Mouse (Mus musculus) right cerebral cortex, postnatal 10 days (tissue): ENCODE measurements at regions not wholly inside any gene's neighbourhood (a gene's known extent, or its start where the extent isn't known, plus 50 kb on each side); places are given as distances from the start of the nearest gene placed in this dataset.
A peak's percentile ranks its signal among the peaks of the same experiment; 100 is the strongest.

Experiments used
- DNase-seq, 2 experiments: peaks; one replicate each; pipeline ENCODE4 v3.0.0; 2021; ENCODE audit warnings: low spot score in 2 of 2

DNA sequence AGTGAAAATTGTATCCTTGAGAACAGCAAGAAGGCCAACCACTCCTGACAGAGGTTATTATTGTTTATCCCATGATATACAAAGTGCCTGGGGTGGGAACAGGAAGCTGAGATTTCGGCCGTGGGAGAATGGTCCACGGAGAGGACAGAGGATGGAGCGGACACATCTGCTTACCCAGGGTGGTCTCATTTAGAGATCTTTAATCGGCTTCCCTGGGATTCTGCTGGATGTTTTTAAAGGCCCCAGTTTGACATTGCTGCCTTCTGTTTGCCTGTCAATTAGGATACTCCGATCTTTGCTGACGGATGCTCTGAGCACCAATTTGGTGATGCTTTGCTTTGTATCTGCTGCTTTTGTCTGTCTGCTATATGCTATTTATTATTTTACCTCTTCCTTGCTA, 803.5 kb downstream of the Tmem132b start:
- DNase-seq = no peak

DNA sequence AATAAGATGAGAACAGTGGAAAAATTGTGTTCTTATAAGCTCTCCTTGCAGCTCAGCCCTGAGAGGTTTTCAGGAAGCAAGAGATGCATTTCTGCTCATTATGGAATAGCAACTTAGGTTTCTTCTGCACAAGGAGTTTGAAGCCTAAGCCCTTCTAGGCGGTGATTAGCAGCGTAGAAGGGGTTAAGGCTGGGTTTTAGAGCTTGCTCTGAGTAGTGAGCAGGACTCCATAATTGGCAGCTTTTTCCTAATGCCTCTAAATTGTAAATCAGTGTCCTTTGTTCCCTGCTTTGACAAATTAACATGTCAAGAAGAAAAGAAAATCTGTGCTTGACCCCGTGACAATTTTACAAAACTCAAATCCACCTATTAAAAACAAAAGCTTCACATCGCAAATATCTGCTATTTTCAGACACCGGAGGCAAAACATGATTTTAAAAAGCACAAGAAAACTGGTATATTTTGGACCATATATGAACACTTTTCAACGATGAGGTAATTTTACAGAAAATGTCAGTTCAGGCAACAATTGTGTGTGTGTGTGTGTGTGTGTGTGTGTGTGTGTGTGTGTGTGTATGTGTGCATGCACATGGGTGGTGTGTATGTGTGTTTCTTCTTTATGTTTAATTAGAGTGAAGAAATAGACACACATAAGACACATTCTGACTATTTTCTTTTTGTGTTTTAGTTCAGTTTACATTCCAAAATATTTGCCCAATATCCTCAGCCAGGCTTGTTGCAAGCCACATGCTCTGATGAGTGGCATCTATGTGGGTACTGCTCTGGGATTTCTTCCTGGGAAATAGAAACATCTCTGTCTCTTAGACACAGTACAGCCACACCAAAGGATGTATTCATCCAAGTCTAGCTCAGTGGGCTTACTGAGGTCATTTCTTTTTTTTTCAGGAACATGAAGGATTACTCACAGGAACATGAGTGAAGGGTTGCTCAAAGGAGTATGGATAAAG, 804.3 kb downstream of the Tmem132b start:
- DNase-seq = no peak

DNA sequence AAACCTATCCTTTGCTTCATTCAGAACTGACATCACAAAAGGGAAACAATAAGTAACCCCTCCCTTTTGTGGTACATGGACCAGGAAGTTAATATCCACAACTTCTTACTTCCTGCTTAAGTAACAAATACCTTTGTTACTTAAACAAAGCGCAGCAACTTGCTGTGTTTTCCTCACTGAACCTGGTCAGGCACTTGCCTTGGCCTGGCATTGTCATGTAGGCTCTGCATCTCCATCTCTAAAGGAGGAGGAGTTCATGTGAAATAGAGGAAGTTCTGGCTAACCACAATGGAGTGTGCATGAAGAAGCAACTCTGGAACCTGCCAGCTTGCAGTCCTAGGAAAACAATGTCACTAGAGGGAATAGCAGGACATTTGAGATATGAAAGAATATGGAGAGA, 806.3 kb downstream of the Tmem132b start:
- no peak for DNase-seq

DNA sequence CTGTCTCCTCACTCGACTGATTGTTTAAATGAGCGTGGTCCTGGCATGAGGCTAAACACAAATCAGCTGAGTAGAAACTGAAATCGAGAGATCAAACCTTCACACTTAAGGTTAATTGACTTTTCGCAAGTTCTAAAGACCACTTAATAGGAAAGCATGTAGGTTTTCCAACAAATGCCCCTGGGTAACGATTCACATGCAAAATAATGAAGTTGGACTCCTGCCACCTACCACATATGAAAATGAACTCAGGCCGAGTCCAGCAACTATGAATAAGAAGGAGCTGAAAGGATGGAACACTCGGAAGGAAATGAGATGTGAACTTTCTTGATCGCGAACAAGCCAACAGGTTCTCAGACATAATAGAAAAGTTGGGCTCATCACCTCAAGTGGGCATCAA, 812.0 kb downstream of the Tmem132b start:
- no peak for DNase-seq

DNA sequence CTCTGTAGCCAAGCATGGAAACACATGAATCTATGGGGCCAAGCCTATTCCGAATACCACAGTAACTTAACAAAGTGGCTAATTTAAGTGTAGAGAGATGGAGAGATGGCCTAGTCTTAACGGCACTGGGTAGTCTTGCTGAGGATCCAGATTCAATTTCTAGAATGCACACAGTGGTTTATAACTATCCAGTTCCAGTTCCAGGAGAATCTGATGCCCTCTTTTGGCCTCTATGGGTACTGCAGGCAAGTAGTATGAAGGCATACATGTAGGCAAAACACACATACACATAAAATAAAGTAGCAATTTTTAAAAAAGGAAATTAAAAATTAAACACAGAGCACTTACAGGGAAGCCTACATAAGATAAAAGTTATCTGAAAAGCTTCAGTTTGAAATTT, 819.4 kb downstream of the Tmem132b start:
- no peak for DNase-seq

DNA sequence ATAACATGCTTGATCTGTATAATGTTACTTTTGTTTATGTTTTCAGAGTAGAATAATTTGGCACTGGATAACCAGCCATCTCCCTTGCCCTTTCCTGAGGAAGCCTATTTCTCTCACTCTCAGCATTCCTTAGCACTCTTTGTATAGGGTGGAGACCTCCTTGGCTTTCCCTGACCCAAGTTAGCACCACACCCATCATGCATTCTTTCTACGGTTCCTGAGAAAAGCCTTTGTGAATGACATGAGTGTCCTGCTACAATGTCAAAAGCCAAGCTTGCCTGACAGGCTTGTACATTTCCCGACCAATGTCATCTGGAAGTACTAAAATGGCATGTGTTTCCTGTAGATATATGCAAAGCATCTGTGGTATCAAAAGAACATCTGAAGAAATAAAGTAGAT, 837.9 kb downstream of the Tmem132b start:
- DNase-seq = no peak

DNA sequence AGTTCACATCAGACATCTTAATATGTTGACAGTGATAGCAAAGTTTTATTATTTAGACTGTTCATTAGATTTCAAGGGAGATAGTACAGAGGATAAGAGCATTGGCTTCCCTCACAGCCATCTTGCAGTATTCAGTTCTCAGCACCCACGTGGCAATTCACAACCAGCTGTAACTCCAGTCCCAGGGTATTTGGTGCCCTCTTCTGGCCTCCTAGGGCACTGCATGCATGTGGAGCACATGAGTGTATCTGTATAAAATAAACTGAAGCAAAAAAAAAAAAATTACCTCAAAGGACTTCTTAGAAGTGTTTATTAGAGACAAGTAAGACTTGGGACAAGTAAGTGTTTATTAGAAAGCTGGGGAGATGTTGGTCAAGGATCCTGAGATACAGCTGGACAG, 849.3 kb upstream of the Tmem132c start:
- DNase-seq = no peak

DNA sequence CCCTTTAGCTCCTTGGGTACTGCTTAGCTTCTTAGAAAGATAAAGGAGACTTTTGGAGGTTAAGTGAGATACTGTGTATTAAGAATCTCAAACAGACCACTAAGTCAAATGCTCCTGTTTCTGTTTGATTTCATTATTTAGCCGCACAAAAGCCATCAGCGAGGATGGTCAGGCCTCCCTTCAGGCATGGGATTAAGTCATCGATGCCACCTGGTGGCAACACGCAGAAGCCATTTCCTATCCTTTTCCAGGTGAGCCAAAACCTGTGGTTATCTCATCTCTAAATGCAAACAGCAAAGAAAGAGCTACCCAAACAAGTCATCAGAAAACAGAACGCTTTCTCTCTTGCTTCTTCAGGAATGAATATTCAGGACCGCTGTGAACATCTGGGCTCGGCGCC, 846.3 kb upstream of the Tmem132c start:
- peak; percentile 29 to 48 for DNase-seq

DNA sequence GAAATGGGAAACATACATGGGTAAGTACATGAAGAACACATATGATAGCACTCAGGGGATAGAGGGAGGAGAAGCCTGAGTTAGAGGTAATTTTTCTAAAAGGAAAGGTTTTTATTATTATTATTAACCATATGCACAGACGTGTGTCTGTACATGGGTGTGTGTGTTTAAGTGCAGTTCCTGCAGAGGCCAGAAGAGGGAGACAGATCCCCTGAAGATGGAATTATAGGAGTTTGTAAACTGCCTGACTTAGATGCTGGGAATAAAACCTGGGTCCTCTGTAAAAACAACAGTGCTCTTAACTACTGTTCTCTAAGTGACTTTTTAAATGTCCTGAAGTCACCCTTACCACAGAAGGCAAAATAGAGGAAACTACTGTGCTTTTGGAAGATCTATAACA, 809.9 kb upstream of the Tmem132c start:
- no peak for DNase-seq

DNA sequence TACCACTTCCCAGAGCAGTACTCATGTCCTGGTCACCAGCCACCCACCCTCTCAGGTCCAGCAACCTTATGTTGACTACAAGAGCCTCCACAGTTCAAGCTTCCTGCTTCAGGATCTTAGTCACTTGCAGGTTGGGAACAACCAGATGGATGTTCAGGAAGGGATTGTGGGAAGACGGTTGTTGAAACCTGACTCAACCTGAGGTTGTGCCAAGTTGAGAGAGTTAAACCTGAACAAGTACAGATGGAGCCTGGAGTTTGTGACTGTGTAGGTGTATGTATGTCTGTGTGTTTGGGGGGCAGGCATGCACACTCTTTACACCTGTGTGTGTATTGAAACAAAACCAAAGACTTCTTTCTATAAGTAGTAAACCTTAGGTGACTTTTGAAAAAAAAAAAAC, 802.9 kb upstream of the Tmem132c start:
- no peak for DNase-seq

DNA sequence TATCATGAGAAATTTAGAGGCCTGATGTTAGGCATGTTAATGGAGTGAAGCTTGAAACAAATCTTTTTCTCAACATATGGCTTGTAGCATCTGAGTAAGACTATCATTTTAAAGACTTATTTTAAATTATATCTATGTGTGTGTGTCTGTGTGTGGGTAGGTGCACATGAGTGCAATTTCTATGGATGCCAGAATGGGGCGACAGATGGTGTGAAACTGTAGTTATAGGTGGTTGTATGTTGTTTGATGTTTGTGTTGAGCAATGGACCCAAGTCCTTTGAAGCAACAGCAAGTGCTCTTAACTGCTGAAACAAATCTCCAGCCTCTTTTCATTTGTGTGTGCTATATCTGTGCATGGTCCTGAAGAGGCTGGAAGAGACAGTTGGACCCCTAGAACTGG, 801.1 kb upstream of the Tmem132c start:
- peak; percentile 25 to 40 for DNase-seq

DNA sequence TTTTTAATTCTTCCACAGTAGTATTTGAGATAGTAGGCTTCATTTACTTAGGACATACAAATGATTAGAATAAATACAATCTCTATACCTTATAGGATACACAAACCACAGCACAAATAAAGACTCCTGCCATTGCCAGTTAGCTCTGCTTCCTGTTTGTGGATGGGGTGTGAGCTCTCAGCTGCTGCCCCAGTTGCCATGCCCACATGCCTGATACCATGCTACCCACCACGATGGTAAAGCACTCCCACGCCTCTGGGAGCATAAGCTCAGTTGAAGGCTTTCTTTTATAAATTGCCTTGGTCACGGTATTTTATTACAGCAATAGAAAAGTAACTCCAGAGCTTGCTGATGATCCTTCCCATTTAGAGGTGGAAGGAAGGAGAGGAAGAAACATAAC, 765.8 kb upstream of the Tmem132c start:
- DNase-seq = no peak

DNA sequence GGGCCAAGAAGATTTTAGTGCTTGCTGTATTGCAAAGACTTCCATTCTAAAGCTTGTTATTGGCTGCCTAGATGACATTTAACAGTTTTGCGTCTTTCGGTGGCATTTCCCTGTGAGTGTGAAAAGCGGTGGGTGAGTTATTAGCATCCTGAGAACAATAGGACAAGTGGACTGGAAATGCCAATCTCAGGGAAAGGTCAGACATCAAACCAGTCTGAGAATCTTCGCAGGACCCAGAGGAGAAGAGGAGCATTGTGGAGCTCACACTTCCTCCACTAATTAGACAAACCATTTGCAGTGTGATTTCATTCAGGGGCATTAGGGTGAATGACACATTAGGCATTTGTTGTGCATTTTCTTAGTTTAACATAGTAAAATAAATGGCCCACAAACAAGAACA, 719.5 kb upstream of the Tmem132c start:
- DNase-seq = no peak

DNA sequence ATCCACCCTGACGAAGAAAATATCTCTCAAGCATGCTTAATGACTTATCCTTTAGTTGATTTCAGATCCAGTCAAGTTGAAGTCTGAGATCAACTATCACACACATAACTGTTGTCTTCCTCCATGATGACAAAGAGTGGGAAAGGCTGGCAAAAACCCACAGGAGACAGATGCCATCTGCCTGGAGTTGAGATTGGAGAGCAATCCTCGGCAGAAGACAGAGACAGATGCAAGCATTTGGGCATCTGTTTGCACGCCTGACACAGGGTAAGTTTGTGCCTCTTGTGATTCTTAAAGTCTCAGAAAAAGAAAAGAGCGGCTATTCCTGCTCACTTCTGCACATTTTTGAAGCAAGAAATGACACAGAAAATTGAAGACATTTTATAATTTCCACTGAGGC, 715.7 kb upstream of the Tmem132c start:
- DNase-seq = peak; percentile 60 to 72

DNA sequence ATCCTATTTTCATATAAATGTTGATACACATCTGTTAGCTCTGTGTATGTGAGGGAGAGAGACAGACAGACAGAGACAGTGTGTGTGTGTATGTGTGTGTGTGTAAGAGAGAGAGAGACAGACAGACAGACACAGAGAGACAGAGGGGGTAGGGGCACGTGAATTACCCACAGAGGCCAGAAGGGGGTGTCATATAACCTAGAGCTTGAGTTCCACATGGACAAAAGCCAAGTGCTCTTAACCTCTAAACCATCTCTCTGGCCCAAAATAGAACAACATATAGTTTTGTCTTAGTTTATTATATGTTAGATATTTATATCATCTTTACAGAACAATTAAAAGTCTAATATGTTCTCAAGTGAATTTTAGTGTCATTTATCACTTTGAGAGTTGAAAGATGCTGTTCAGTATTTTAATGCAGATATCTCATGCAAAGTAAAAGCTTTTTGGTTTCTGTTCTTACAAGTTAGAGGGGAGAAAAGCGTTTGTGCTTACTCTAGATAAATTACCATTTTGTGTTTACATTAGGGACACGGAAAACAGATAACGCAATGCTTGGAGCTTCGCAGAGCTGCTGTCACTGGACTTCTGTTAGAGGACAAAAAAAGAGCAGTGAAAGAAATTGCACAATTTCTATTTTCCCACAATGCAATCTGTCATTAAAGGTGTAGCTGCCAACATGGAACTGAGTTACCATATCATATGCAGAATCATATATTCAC, 710.6 kb upstream of the Tmem132c start:
- no peak for DNase-seq

DNA sequence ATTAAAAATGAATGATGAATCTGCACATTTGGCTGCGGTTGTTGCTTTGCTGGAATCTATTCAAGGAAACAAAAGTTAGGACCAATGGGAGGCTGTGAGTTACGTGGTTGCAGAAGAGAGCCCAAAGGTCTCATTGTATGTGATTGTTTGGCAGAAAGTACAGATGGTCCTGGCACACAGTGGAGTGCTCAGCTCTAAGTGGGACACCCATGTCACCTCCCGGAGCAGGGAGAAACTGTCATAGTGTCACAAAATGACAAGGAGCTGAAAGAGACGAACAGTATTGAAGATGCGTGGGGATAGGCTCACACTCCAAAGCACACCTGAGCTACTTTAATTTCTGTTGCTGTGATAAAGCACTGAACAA, 710.1 kb upstream of the Tmem132c start:
- no peak for DNase-seq

DNA sequence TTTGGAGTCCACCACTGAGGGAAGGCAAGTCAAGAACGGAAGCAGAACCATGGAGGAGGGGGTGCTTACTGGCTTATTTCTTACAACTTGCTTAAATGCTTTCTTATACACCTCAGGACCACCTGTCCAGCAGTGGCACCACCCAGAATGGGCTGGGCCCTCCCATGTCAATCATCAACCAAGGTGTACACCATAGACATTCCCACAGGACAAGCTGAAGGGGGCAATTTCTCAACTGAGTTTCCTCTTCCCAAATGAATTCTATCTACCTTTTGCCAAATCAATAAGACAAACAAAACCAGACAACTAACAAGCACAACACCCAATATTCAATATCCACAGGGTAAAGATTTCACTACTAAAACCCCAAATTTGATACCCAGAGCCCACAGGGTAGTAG, 709.6 kb upstream of the Tmem132c start:
- no peak for DNase-seq

DNA sequence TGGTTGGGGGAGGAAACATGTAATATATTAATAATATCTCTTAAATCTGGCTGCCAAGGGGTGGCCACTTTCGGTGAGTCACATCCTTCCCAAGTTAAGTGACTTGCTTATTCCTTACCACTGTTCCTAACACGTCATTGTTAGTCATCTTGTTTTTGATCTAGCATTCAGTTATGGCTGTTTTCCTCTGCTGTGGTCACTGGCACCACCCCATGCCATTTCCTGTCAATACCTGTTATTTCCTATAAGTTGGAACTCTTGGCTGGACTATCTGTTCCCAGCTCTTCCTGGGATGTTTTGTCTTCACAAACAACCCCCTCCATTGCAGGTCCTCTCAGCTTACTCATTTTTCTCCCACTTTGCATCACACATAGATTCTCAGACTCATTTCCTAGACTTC, 703.5 kb upstream of the Tmem132c start:
- DNase-seq = no peak

DNA sequence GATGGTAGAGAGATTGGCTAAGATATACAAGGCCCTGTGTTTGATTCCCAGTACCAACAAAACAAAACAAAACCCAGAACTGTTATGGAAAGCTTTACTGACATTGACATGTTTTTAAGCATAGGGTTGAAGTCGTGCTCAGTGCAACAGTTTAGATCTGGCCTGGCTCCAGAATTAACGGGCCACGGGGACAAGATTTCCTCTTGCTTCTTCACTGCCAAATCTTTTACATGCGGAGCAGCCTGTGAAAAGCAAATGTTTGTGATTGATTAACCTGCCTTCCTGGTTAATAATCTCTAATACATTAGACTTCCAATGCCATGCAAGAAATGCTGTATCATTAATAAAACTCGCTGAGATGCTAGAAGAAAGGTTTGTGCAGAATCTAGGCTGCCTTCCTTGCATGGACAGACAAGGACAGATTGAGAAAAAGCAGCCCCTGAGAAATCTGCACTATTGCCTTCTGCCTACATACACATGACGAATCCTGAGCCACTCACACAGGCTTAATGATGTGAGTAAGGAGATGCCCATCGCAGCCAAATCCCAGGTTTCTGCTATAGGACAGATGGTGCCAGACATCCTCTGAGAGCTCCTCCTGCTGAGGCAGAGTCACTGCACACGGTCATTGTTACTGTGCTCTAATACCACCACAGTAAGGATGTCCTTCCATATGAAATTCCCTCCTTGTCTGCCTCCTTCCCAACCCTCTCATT, 697.2 kb upstream of the Tmem132c start:
- DNase-seq = no peak

DNA sequence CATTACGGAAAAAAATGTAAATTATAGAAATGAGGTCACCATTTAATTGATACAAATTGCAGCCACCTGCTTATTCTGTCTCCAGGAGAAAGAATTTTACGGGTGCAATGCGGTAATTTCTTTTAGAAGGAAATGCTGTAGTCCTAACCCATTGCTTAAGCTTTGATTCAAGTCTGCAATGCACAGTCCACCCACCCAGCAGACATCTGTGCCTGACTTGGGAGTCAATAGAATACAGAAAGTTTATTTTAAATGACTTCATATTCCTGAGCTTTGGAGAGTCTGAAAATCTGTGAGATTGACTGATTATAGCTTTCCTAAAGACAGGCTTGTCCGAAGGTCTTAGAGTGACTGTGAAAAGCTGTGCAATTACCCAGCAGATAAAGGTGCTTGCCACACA, 693.8 kb upstream of the Tmem132c start:
- no peak for DNase-seq

DNA sequence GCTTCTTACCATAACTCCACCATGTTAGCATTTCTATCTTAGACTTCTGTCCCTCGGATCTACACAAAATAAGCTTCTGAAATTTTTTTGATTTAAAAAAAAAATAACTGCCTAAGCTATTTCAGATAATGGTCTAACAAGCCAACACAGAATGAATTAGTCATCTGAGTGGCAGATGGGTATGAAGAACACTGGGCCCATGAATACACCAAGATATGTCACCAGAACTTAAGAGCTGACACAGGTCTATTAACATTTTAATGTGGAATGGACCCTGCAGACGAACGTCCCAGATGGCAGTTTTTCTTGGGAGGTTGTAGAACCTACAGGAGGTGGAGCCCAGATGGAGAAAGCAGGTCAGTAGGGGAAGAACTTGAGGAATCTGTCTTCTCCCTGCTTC, 689.9 kb upstream of the Tmem132c start:
- DNase-seq = no peak

DNA sequence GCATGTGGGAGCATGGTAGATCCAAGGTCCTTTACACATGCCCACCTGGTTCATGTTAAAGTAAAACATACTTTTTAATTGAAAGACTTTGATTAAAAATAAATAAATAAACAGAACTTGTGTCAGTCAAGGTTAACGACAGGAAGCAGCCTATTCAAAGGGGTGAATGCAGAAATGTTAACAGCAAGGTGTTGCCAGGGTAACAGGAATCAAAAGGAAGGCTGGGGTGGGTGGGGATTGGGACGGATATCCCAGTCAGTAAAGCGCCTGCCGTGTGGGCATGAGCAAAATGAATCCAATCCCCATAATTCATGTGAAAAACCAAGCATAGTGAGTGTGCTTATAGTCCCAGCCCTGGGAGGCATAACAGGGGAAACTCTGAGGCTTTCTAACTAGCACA, 682.6 kb upstream of the Tmem132c start:
- no peak for DNase-seq

DNA sequence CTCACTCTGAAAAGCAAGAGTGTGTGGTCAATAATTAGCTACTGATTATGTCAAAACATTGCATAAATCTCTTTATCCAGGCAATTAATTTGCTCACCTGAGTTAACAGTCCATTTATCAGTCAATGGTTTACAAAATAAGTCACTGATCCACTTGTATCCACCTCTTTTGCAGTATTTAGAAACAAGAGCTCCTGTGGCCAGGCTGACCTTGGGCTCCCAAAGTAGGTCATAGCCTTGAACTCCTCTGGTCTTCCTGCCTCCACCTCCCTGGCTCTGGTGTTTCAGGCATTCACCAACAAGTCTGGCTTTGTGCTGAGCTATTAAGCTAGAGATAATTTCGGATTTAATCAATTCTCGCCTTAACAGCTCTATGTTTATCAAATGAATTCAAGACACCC, 675.8 kb upstream of the Tmem132c start:
- DNase-seq = no peak
